Mouse (Mus musculus) mouse embryonic stem cell (cell line): Measurements from ENCODE around the gene Tex13a.

Experiments
- in situ Hi-C, 2 experiments: fragments of 300-500 bp; cut with MboI; formaldehyde crosslinking; loops; 1 replicate in 1 of 2; 3 replicates in 1 of 2; pipeline ENCODE4 v1.14.3; 2019 to 2020; ENCODE audit warnings: low sequenced_read_pairs in 2 of 2, low pct_unique_long_range_greater_than_20kb in 1 of 2, mixed read lengths in 1 of 2; ENCODE audit not compliant: unreplicated experiment in 1 of 2

The Tex13a gene

DNA sequence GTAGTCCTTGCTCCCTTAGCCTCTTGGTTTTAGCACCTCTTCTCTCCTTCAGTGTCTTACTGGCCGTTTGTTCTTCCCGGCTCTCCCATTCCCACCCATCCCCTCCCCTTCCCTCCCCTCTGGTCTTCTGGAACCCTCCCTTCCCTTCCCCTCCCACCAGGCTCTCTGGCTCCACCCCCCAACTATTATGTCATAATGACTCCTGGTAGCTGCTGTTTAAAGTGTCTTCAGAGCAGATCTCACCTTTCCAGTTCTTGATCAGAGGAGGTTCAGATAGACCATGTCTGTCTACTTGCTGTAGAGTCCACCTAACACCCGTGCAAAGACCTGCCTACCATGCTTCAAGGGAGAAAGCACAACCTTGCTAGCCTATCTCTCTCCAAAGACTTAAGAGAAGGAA, at the start of gene Tex13a:
TSS of gene Tex13a (minus strand) at position 101 of the 400 bp plus-strand sequence.
- in situ Hi-C loops: no loop called here

GRCm38 (mm10) chrX:138234626-138235025, 25.2 kb upstream of the Tex13a start:
- in situ Hi-C loops: no loop called here

GRCm38 (mm10) chrX:138170146-138170545, 39.2 kb downstream of the Tex13a start:
- in situ Hi-C loops: no loop called here
